Mouse (Mus musculus): ENCODE data around the gene Gzmk. TPM values are rescaled to one million over a fixed set of nuclear protein-coding genes. Genes with fewer than 3 reads are reported as not detected.
"Not testable (repeated sequence)": the region's sequence is repeated elsewhere in the genome, so short reads cannot be mapped to it uniquely, and the experiment has no call there.

Gzmk gene
- total RNA-seq (2021): not detected
- long read RNA-seq, experiment 1, partial matches to known transcripts: 0 of 2 reads
- long read RNA-seq, experiment 1, other reads (novel, unspliced or antisense): 2 of 2 reads
- long read RNA-seq, experiment 2, partial matches to known transcripts: 0 of 7 reads
- long read RNA-seq, experiment 2, other reads (novel, unspliced or antisense): 7 of 7 reads

- no peak for DNase-seq (ENCODE audit: low spot score in 2 of 2)
Observed at GRCm38 (mm10) chr13:113225811-113226210, at the start of gene Gzmk. Gzmk (minus strand) TSS chr13:113225908.

- DNase-seq (ENCODE audit: low spot score in 2 of 2): no peak
Observed at GRCm38 (mm10) chr13:113271189-113271588, 45.5 kb upstream of the Gzmk start.

GRCm38 (mm10) chr13:113269777-113270776 is 44.4 kb upstream of the Gzmk start:
- peak; percentile 39 to 65 for DNase-seq (ENCODE audit: low spot score in 2 of 2)

GRCm38 (mm10) chr13:113267204-113267603 is 41.5 kb upstream of the Gzmk start:
- no peak for DNase-seq (ENCODE audit: low spot score in 2 of 2)

GRCm38 (mm10) chr13:113266495-113266951 is 40.8 kb upstream of the Gzmk start:
- peak; percentile 8 to 46 for DNase-seq (ENCODE audit: low spot score in 2 of 2)

- DNase-seq (ENCODE audit: low spot score in 2 of 2): peak in 1 of 2 experiments; percentile 6
Observed at GRCm38 (mm10) chr13:113265257-113265656, 39.5 kb upstream of the Gzmk start.

- DNase-seq (ENCODE audit: low spot score in 2 of 2): no peak
Observed at GRCm38 (mm10) chr13:113262822-113263221, 37.1 kb upstream of the Gzmk start.

- no peak for DNase-seq (ENCODE audit: low spot score in 2 of 2)
Observed at GRCm38 (mm10) chr13:113259237-113259636, 33.5 kb upstream of the Gzmk start.

- no peak for DNase-seq (ENCODE audit: low spot score in 2 of 2)
Observed at GRCm38 (mm10) chr13:113257190-113257589, 31.5 kb upstream of the Gzmk start.

- no peak for DNase-seq (ENCODE audit: low spot score in 2 of 2)
Observed at GRCm38 (mm10) chr13:113256766-113257165, 31.1 kb upstream of the Gzmk start.

- DNase-seq (ENCODE audit: low spot score in 2 of 2): not testable (repeated sequence)
Observed at GRCm38 (mm10) chr13:113252580-113252979, 26.9 kb upstream of the Gzmk start.

GRCm38 (mm10) chr13:113245025-113245424 is 19.3 kb upstream of the Gzmk start:
- DNase-seq (ENCODE audit: low spot score in 2 of 2): no peak

- no peak for DNase-seq (ENCODE audit: low spot score in 2 of 2)
Observed at GRCm38 (mm10) chr13:113242129-113242528, 16.4 kb upstream of the Gzmk start.

- no peak for DNase-seq (ENCODE audit: low spot score in 2 of 2)
Observed at GRCm38 (mm10) chr13:113227666-113228463, 2.2 kb upstream of the Gzmk start.

GRCm38 (mm10) chr13:113227076-113227475 is 1.4 kb upstream of the Gzmk start:
- no peak for DNase-seq (ENCODE audit: low spot score in 2 of 2)

- peak in 1 of 2 experiments; percentile 42 for DNase-seq (ENCODE audit: low spot score in 2 of 2)
Observed at GRCm38 (mm10) chr13:113224105-113224504, 1.6 kb downstream of the Gzmk start.

GRCm38 (mm10) chr13:113221851-113222250 is 3.9 kb downstream of the Gzmk start:
- DNase-seq (ENCODE audit: low spot score in 2 of 2): no peak

- DNase-seq (ENCODE audit: low spot score in 2 of 2): no peak
Observed at GRCm38 (mm10) chr13:113213865-113214264, 11.8 kb downstream of the Gzmk start.

- DNase-seq (ENCODE audit: low spot score in 2 of 2): no peak
Observed at GRCm38 (mm10) chr13:113212401-113212800, 13.3 kb downstream of the Gzmk start.

- DNase-seq (ENCODE audit: low spot score in 2 of 2): no peak
Observed at GRCm38 (mm10) chr13:113211345-113211744, 14.4 kb downstream of the Gzmk start.

- no peak for DNase-seq (ENCODE audit: low spot score in 2 of 2)
Observed at GRCm38 (mm10) chr13:113209624-113210023, 16.1 kb downstream of the Gzmk start, which contains the start of gene Esm1. Esm1 (plus strand) TSS chr13:113209659.
